Comparison of ENCODE assay signal across 9 mouse cellular contexts in the genomic region with DNA sequence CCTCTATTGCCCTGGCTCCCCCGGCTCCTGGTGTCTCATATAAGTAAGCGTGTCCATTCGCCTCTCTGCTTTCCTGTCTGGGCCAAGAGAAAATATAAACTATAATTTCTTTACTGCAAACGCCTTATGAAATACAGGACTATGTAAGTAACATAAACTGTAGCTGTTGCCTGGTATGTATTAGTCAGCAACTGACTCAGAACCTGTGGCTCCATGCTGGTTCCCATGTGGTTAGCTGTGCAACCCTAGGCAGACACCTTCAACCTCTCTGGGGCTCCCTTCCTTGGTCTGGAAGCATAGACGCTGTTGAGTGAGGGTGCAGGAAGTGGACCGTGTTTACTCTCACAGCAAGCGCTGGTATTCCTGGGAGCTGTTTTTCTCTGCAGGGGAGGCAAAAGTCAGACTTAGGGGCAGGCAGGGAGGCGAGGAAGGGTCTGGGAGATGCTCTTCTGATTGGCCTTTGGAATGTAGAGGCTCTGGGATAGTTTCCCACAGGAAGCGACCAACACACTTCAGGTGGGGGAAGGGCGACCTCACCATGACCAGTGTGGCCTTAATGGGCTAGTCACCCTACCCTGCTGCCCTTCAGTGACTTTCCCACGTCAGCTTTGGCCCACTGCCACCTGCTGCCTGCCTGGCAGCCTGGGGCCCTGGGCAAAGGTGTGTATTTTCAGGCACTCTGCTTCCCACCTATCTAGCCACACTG.
DNase-seq lines count a peak whose midpoint lies in the region; ATAC-seq lines count a peak whose summit lies in the region.
"Had no signal": no experiment of that assay in that cellular context is flagged by ENCODE, and none has a peak within 500 bp of the region (broad histone marks: within the 10 kb centered on the region; RNA-seq: fewer than 3 reads in every experiment).

No protein-coding gene starts in this region.

- no peaks in the 10 kb centered on the region for H3K36me3 ChIP-seq in heart, embryonic 12.5 days
- H3K36me3 ChIP-seq in stomach, embryonic 15.5 days: no peaks in the 10 kb centered on the region
- no peaks in the 10 kb centered on the region for H3K36me3 ChIP-seq in hindbrain, embryonic 16.5 days (ENCODE audit: control insufficient read depth, insufficient read depth, low read length)
- H3K36me3 ChIP-seq: G1E had no signal

- 0 out of 2 replicates have a peak, but pooled peaks have one; percentile 27 for ATAC-seq in heart, embryonic 12.5 days (ENCODE audit: insufficient number of reproducible peaks, low FRiP score)
- ATAC-seq in stomach, embryonic 15.5 days (ENCODE audit: insufficient read depth, low FRiP score, low read depth): peak; percentile 44; the same call in 1 of the 2 replicates
- ATAC-seq in hindbrain, embryonic 16.5 days: no peak

- H3K27me3 ChIP-seq in heart, embryonic 12.5 days (replicated peaks): 0 out of 2 replicates have a peak, but pooled peaks cover 4% of the 10 kb centered on the region
- H3K27me3 ChIP-seq in stomach, embryonic 15.5 days (replicated peaks): no peaks in the 10 kb centered on the region
- no peaks in the 10 kb centered on the region for H3K27me3 ChIP-seq in hindbrain, embryonic 16.5 days (replicated peaks; ENCODE audit: control insufficient read depth, insufficient read depth, low read length)

- 0 out of 2 replicates have a peak overlapping the region, but pooled peaks have one; percentile 20 for H3K4me2 ChIP-seq in heart, embryonic 12.5 days
- H3K4me2 ChIP-seq in stomach, embryonic 15.5 days: no peak overlapping the region
- no peak overlapping the region for H3K4me2 ChIP-seq in hindbrain, embryonic 16.5 days (ENCODE audit: low read length)

- no peak overlapping the region for H3K4me3 ChIP-seq in heart, embryonic 12.5 days
- H3K4me3 ChIP-seq in stomach, embryonic 15.5 days (replicated peaks): no peak overlapping the region
- no peak overlapping the region for H3K4me3 ChIP-seq in hindbrain, embryonic 16.5 days (ENCODE audit: low read length)

- 55% methylated on average over 11 of the region's 11 CpGs for WGBS in heart, embryonic 12.5 days
- WGBS in stomach, embryonic 15.5 days: 49% methylated on average over 11 of the region's 11 CpGs
- WGBS in hindbrain, embryonic 16.5 days: 63% methylated on average over 11 of the region's 11 CpGs

- peak; percentile 13 for DNase-seq in ovary, postnatal 14 days (ENCODE audit: low spot score)
- no peak for DNase-seq in ovary, adult 18-20 months (ENCODE audit: low spot score)
- peak; percentile 90 to 93 for DNase-seq in kidney, postnatal 4 days
- no peak for DNase-seq in cerebellum, adult 8-10 months
- DNase-seq in right cerebral cortex, adult 18-20 months: no peak

- H3K27ac ChIP-seq in heart, embryonic 12.5 days (ENCODE audit: poor library complexity, severe bottlenecking): 0 out of 2 replicates have a peak overlapping the region, but pooled peaks have one; percentile 35
- peak overlapping the region; percentile 55 for H3K27ac ChIP-seq in stomach, embryonic 15.5 days
- H3K27ac ChIP-seq in hindbrain, embryonic 16.5 days (ENCODE audit: low read depth, low read length): no peak overlapping the region; the same call in 1 of the 2 replicates

- H3K4me1 ChIP-seq in heart, embryonic 12.5 days (replicated peaks): peaks cover 19% of the 10 kb centered on the region
- peaks cover 27% of the 10 kb centered on the region for H3K4me1 ChIP-seq in stomach, embryonic 15.5 days
- H3K4me1 ChIP-seq in hindbrain, embryonic 16.5 days (ENCODE audit: control insufficient read depth, insufficient read depth, low read depth, low read length): peaks cover 3% of the 10 kb centered on the region; the same call in 1 of the 2 replicates

- no peak overlapping the region for H3K9ac ChIP-seq in heart, embryonic 12.5 days
- H3K9ac ChIP-seq in stomach, embryonic 15.5 days: no peak overlapping the region
- H3K9ac ChIP-seq in hindbrain, embryonic 16.5 days (ENCODE audit: low read depth, low read length): no peak overlapping the region

- H3K9me3 ChIP-seq in heart, embryonic 12.5 days (replicated peaks): no peaks in the 10 kb centered on the region
- H3K9me3 ChIP-seq in stomach, embryonic 15.5 days: no peaks in the 10 kb centered on the region
- H3K9me3 ChIP-seq in hindbrain, embryonic 16.5 days (ENCODE audit: control insufficient read depth, low read length): no peaks in the 10 kb centered on the region
- H3K9me3 ChIP-seq: G1E had no signal

Comparison
In these comparisons a context has a peak if more than half of its experiments do, and no peak if none do; other contexts are left out.
1. DNase-seq: peak in ovary, postnatal 14 days (single experiment) and kidney, postnatal 4 days (2 of 2); none in ovary, adult 18-20 months (single experiment), cerebellum, adult 8-10 months (single experiment) and right cerebral cortex, adult 18-20 months (single experiment).